Mouse (Mus musculus) testis, adult 2 months (tissue): ENCODE measurements around the gene 1700029I15Rik.

ENCODE experiments used
- CTCF ChIP-seq: fragments of 200-500 bp; IDR thresholded peaks from 2 replicates; pipeline ENCODE4 v1.5.1; 2012; ENCODE audit warnings: low read depth, mild to moderate bottlenecking, inconsistent platforms, low read length, moderate library complexity; ENCODE audit not compliant: control insufficient read depth, insufficient read depth, insufficient replicate concordance
- POLR2A ChIP-seq: fragments of 200-500 bp; IDR thresholded peaks from 2 replicates; pipeline ENCODE4 v1.6.1; 2012; ENCODE audit warnings: low read depth, mild to moderate bottlenecking, inconsistent platforms, low read length, moderate library complexity; ENCODE audit not compliant: control insufficient read depth

GRCm38 (mm10) chr2:92349589-92350425, 32.5 kb upstream of the 1700029I15Rik start:
- no peak for TF ChIP-seq POLR2A
- TF ChIP-seq CTCF: no peak
